Mouse (Mus musculus) left cerebral cortex, adult 8-10 months (tissue): Measurements from ENCODE around the gene Hmgcs2. TPM values are rescaled to one million over a fixed set of nuclear protein-coding genes. Genes with fewer than 3 reads are reported as not detected.

Experiments
- DNase-seq, 2 experiments: peaks; one replicate each; pipeline ENCODE4 v3.0.0; 2022; ENCODE audit warnings: low spot score in 2 of 2
- total RNA-seq, 4 experiments: library from RNA; stranded (reverse); gene quantifications; 2 replicates each; pipeline ENCODE4 v1.2.4; 2022

The Hmgcs2 gene
- total RNA-seq = 1 to 10 TPM; 4.3 to 5.9 (median 4.9) TPM

DNA sequence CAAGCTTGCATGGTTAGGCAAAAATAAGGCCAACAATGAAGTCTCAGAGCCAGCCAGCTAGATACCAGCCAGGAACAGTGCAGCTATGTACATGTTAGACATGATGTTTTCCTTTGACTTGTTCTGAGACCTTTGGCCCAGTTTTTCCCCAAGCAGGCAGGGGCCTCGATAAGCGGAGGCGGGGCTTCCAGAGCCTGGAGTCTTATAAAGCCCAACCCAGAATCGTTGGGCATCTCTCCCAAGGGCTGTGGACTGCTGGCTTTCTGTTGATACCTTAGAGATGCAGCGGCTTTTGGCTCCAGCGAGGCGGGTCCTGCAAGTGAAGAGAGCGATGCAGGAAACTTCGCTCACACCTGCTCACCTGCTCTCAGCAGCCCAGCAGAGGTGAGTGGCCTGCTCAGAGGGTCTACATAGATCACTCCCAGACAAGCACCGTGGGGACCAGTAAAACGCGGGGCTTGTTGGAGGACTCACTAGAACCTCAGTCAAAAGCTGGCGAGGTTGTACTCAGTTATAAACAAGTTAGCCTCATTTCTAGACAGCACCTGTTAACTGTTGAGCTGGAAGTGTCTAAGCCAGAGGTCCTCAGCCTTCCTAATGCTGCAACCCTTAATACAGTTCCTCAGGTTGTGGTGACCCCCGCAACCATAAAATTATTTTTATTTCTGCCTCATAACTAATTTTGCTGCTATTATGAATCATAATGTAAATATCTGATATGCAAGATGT is at the start of gene Hmgcs2:
Gene Hmgcs2 (plus strand): TSS at position 232 of the 729 bp plus-strand sequence.
- no peak for DNase-seq

DNA sequence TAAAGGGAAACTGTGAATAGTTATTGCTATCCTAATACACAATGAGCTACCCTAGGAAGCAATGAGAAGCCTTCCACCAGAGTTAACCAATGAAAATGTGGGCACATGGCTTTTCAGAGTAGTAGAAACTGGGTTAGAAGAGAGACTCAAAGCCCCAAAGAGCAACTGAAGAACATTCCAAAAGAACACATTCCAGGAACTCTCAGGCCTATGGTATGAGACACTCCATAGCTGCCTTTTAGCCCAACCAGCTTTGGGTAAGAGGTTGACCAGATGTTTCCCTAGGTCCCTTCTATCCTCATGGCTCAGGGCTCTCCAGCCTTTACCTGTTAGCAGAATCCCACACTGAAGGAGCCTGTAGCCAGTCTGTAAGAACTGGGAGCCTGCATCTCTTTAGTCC is 46.7 kb upstream of the Hmgcs2 start:
- DNase-seq = no peak

DNA sequence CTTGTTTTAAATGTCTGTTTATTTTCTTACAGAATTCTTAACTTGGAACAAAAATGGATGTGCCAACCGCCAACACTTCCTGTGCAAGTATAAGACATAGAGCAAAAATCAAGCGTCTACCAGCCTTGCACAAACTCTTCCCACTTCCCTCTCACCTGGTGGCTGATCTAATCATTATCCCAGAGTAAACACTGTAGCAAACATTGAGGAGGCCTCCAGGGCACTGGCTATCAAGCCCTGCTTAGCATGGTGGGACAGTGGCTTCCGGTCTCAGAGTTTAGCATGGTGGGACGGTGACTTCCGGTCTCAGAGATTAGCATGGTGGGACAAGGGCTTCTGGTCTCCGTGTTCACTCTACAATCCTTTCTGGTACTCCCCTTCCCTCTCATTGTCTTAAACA is 44.0 kb upstream of the Hmgcs2 start:
- DNase-seq = no peak

DNA sequence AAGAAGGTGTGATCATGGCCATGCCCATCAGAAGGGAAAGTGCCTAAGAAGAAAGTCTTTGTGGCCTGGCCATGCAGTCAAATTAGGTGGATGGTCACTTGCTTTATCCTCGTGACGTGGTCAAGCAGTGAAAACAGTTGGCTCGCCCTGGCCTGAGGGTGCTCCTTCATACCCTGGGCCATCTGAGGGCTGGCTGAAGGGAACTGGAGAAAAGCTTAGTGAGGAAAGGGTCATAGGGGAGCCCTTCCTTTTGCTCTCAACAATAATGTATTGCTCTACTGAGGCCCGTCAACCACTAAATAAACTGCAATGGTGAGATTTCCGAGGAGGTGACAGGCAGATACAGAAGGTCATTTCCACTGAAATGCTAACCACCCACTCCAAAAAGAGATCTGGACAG is 43.0 kb upstream of the Hmgcs2 start:
- DNase-seq = no peak

DNA sequence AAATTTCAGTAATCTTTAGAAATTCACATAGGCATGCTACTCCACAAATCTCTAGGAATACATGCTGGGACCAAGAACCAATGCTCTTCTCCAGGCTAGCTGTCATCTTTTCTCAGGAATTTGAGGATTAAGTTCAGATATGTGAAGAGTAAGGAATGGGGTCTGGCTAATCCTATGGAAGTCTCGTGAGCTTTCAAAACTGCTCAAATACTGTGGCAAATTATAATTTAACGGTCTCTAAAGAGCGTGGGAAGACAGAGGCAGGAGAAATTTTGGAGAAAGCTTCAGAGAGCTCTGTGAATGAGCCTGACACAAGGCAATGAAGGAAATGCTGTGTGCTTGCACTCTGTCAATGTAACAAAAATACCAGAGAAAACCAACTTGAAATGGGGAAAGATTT is 42.1 kb upstream of the Hmgcs2 start:
- no peak for DNase-seq

DNA sequence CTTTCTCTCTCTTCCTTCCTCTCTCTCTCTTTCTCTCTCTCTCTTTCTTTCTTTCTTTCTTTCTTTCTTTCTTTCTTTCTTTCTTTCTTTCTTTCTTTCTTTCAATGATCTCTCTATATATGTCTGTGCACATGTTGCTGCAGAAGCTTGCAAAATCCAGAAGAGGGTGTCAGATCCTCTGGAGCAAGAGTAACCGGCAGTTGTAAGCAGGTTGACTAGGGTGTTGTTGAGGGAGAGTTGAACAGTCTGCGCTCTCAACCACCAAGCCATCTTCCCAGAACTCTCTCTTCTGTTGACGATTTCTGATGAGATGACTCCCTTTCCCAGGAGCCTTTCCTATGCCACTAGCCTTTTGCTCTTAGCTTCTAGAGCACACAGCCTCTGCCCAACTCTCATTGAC is 38.2 kb upstream of the Hmgcs2 start:
- DNase-seq = no peak

DNA sequence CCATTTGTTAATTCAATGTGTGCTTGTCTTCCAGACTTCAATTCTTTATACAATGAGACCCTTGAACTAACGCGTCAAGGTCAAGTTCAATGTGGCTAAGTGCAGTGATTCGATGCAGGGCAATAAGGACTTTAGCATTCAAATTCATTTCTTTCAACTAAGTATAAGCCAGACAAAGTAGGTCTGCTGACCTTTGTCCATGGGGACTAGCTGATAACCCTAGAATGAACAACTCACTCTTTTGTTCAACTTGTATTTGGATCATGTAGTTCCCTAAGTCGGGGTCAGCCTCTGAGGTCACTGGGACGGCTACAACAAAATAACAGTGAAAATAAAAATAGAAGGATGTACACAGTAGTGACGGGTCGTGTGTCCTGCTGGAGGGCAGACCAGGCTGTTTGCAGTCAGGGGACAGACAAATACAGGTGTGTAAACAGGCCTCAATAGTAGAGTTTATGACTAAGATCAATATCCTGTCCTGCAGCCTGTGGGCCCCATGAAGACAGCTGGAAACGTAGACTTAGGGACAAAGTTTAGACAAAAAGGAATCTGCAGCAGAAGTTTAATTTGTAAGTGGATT is 37.7 kb upstream of the Hmgcs2 start:
- no peak for DNase-seq

DNA sequence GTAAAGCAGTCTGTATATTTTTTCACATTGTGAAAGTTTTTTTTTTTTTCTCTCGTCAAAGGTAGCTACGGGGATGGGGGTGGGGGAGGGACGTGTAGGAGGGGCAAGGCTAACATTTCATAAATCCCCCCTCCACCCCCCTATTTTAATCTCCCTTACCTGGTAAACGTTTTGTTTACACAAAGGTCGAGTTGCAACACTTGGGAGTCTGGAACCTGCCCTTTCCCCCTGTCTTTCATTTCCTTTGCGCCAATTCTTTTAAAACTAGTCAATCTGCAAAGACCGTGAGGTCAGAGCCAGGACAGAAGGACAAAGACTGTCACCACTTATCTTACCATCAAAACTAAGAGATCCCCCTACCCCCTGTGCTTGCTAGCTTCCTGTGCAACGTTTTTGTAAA is 34.3 kb upstream of the Hmgcs2 start:
- DNase-seq = no peak

DNA sequence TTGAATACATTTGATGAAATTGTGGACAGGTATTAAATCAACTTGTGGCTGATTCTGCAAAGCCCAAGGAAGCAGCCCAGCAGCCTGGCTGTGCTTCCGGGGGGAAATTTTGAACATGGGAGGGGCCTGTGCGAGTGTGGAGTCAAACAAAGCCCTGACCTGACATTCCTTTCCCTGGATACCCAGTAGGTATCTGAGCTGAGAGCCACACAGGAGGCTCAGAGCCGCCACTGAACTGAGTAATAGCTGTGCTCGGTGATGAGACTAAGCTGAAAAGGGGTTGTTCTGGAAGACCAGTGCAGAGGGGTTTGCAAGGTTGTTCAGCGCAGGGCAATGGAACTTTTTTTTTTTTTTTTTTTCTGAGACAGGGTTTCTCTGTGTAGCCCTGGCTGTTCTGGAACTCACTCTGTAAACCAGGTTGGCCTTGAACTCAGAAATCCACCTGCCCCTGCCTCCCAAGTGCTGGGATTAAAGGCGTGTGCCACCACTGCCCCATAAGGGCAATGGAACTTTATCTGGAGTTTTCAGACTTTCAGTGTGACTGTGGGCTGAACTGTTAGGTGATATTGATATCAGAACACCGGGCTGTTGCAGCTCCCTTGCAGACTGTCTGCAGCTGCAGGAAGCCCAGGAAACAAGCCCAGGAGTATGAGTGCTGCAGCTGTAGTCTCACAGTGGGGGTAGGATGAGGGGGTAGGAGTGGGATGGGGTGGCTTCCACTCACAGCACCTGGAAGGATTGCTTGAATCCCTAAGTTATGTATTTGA is 33.1 kb upstream of the Hmgcs2 start:
- no peak for DNase-seq

DNA sequence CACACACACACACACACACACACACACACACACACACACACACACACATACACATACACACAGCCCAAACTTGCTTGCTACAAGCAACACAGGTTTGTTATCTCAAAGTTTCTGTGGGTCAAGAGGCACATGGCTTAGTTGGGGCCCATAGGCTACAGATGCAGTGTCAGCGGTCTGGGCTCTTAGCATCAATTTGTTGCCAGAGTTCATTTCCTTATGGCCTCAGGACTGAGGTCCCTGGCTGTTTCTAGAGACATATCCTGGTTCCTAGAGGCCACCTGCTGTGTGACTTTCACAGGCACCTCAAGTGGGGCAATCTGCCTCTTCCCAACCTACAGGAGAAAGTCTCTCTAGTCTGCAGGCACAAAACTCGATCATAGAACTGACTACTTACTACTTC is 30.9 kb upstream of the Hmgcs2 start:
- no peak for DNase-seq

DNA sequence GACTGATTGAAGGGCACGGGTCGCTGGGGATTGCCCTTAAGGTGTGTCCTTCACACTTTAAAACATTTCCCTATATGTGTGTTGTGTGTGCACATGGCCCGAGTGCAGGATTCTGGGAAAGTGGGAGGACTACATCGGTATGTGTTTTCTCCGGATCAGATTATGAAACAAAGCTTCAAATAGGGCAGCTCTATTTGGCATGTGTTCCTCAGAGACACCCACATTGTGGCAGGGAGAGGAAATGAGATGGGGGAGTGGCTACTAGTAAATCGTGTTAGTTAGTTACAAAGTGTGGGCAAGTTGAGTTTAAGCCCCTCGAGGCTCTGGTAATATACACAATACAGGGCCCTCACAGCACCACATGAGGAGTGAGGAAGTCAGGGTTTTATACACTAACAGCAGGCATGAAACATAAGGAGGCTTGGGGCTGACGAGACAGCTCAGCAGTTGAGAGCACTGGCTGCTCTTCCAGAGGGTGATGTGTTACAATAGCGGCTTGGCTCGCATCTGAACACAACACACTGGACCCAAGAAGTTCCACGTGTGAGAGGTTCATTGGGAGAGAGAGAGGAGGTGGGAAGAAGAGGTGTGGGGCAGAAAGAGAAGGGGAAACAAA is 30.3 kb upstream of the Hmgcs2 start:
- no peak for DNase-seq

DNA sequence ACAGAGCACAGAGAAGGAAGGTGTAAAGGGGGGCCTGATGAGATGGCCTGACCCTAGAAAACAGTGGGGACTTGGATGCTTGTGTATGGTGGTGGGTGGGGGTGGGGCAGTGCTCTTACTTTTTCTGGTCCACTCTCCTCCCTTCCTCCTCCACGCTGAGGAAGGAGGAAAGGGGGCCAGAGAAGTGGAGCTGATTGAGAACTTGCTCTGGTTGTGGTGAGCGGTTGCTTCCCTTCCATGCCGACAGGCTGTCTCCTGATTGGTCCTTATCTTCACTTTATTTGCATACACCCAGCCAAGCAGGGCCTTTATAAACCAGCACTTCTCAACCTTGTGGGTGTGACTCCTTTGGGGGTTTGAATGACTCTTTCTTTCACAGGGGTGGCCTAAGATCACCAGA is 26.2 kb upstream of the Hmgcs2 start:
- DNase-seq = no peak

DNA sequence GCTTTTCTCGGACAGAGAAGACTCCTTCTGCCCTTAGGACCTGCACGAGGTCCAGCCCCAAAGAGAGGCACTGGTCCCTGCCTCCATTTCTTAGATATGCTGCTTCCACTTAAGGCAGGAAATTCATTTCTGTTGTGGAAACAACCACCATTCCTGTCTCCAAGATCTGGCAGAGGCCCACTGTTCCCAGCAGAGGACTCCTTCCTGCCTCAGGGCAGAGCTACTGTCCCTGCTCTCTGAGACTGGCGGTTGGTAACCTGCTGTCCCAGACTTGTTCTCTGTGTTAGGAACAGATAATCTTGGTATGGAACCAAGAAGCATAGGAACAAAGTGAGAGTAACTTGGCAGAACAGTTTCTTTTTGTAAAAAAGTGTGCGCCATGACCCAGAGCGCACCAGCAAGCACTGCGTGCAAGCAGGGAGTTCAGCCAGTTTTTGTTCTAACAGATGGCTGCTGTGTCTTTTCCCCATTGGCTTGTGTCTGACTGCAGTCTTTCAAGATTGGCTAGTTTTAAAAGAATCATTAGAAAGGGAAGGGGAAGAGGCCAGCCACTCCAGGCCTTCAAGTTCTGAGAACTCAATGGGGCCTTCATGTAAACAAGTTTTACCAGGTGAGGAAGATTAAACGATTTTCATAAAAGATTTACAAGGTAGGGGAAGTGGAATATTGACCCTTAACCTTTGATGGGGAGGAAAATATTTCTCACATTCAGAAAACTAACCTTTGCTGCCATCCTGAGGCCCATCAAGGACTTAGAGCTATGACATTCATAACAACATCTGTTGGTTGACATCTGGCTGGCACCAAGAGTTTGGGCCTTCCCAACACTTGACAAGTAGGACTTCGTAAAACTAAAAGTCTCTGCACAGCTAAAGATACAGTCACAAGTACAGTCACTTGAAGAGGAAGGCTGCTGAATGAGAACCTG is 25.3 kb upstream of the Hmgcs2 start:
- no peak for DNase-seq

DNA sequence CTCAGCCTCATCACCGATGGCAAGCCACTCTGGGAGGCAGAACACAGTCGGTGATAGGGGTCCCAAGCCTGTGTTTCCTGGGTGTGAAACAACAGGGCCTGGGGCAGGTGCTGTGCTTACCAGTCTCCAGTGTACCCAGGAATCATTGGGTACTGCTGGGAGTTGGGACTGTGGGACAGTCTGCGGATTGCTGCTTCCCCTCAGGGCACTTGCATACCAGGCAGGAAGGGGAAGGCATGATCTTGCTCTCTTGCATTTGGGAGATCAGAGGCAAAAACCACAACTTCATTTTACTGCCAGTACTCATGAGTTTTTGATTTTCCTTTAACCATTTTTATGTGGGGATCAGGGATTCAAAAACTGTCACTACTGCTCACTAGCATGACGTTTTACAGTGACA is 21.5 kb upstream of the Hmgcs2 start:
- no peak for DNase-seq

DNA sequence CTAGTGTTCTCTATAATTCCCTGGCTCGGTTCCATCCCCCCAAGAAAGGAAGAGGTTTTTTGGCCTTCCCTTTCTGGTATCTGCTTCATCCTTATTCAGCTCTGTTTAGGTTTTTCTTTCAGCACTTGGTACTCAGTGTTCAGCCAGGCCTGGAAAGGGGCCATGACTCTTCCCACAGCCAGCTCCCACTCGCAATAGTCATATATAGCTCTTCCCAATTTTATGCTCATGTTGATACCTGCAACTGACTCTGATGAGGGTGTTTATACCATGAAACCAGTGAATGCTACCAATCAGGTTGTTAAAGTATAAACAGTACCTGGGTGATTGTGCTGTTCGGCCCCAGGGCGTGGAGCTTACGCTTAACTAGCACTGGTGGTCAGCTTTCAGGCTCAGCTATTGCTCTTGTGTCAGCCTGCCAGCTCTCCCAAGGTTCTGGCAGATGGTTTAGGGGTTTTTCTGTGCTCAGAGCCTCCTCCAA is 20.9 kb upstream of the Hmgcs2 start:
- peak; percentile 7 to 46 for DNase-seq

DNA sequence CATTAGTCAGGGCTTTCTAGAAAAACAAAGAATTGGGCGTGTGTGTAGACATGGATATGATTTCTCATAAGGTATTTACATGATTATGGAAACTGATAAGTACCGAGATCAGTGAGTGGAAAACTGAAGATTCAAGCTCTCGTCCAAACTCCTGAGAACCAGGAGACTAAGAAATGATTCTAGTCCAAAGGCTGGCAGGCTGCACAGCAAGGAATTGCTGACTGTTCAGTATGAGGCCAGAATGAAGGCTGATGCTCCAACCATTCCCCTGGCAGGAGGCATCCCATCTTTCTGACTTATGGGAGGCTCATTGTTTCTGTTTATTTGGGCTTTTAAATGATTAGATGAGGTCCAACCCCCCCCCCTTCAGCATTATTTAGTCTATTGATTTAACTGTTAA is 19.7 kb upstream of the Hmgcs2 start:
- no peak for DNase-seq

DNA sequence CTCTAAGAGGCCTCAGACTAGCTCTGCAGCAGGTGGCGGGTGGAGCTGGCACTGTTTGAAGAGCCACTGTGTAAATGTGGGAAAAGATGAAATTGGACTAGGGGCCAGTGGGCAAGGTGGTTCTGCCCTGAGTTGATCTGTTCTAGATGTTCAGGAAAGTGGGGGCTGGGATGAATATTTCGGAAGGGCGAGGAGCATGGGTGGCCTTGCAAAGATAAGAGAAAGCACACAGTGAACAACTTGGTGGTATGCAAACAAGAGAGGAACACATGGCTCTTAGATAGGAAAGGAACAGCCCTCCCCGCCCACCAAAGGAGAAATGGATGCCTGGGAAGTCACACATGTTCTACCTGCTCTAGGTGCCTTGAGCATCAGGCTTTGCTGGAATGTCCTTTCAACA is 18.8 kb upstream of the Hmgcs2 start:
- no peak for DNase-seq

DNA sequence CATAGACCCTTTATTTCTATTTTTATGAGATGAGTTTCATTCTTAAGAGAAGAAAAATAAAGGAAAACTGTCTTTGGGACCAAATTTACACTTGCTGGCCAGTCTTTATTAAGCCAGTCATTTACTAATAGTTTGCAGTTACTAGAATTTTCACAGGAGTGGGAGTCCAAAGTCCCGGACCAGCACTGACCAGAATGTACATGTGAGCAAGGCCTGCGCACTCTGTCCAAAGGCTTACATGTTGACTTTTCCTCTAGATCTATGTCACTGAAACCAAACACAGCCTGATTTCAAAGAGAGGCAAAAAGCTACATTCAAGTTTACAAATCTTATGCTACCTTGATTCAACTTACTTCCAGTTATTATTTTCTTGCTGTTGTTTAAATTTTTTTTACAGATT is 18.1 kb upstream of the Hmgcs2 start:
- no peak for DNase-seq

DNA sequence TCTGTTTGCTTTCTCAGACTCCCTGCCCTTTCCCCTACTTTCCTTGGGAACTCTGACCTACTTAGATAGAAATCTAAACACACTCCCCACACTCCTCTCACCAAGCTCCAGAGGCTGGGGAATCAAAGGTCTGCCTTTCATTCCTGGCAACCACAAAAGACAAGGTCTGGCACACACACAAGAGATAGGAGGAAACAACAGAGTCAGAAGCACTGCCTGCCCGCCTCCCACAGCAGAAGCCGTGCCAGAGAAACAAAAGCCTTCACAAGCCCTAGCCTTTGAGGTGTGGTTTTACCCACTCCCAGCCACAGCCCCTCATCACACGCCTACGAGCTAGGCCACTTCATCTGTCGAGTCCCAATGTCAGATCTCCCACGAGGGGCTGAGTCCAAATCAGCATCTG is 13.0 kb upstream of the Hmgcs2 start:
- DNase-seq = no peak

DNA sequence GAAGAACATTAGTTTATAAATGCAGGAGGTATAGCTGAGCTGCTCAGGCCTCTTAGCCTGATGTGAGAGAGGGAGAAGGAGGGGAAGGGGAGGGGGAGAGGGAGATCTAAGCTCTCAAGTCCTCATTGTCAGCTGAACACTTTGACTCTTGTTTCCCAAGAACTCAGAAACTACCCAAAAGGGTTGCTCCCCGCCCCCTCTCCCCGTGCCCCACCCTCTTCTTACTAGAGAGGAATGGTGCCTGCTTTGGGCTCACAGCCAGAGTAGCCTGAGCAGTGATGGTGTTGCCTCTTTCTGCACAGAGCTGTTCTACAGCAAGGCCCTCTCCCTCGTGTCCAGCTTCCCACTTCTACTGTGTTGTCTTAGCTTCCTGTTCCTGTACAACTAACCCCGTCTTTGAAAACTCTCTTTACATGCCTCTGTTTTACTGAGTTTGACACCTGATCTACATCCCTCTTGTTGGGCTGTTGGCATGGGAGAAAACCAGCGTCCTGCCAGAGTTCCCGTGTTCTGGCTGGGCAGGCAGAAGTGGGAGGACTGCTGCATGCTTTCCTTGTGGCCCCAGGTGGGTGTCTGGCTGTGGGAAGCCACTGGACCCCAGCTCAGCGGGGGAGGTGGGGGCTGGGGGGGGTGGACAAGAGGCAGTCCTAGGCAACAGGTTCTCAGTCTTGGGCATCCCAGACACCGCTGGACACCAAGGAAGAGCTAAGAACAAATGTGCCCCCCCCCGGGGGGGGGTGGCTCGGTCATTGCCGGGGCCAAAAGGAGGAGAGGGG is 6.4 kb upstream of the Hmgcs2 start:
- no peak for DNase-seq
